Mouse (Mus musculus) liver, embryonic 11.5 days (tissue): Measurements from ENCODE around the gene Gdpd5. TPM values are rescaled to one million over a fixed set of nuclear protein-coding genes. Genes with fewer than 3 reads are reported as not detected.

Experiments
- ATAC-seq: fragments of 200-750 bp; cut with Nextera tagmentation; replicated peaks from 2 replicates; pipeline ENCODE4 v1.8.0; 2017; ENCODE audit warnings: moderate number of reproducible peaks, mild to moderate bottlenecking, moderate TSS enrichment, moderate library complexity; ENCODE audit not compliant: low FRiP score
- DNase-seq: peaks from one replicate; pipeline ENCODE4 v3.0.0-alpha.2; 2017; ENCODE audit warnings: low spot score
- H3K27ac ChIP-seq: fragments of 300-500 bp; sonication (generic); 2 replicates; pipeline ENCODE4 v1.5.1; 2014; ENCODE audit warnings: mild to moderate bottlenecking, low read depth, low read length, control low read depth
- H3K27me3 ChIP-seq: fragments of 300-500 bp; sonication (generic); replicated peaks from 2 replicates; pipeline ENCODE4 v1.6.1; 2014; ENCODE audit warnings: low read length, mixed read lengths; ENCODE audit not compliant: control insufficient read depth, insufficient read depth
- H3K36me3 ChIP-seq: fragments of 300-500 bp; sonication (generic); 2 replicates; pipeline ENCODE4 v1.6.1; 2014; ENCODE audit warnings: mild to moderate bottlenecking, low read length, moderate library complexity, mixed read lengths; ENCODE audit not compliant: control insufficient read depth, insufficient read depth
- H3K4me1 ChIP-seq: fragments of 300-500 bp; sonication (generic); replicated peaks from 2 replicates; pipeline ENCODE4 v1.6.1; 2014; ENCODE audit warnings: low read length, mixed read lengths; ENCODE audit not compliant: control insufficient read depth, insufficient read depth
- H3K4me2 ChIP-seq: fragments of 300-500 bp; sonication (generic); 2 replicates; pipeline ENCODE4 v1.6.1; 2014; ENCODE audit warnings: mild to moderate bottlenecking, control low read depth, moderate library complexity
- H3K4me3 ChIP-seq: fragments of 300-500 bp; sonication (generic); 2 replicates; pipeline ENCODE4 v1.5.1; 2014; ENCODE audit warnings: low read depth, low read length, control low read depth
- H3K9ac ChIP-seq: fragments of 300-500 bp; sonication (generic); 2 replicates; pipeline ENCODE4 v1.6.1; 2014; ENCODE audit warnings: low read depth, low read length, control low read depth
- H3K9me3 ChIP-seq: fragments of 300-500 bp; sonication (generic); 2 replicates; pipeline ENCODE4 v1.6.1; 2016; ENCODE audit warnings: low read length, inconsistent platforms, mixed read lengths; ENCODE audit not compliant: control insufficient read depth
- WGBS: fragments of 180-500 bp; shearing (Covaris S2); extraction: QIAGEN DNeasy Blood & Tissue Kit; methylation state at CpG from one replicate; pipeline ENCODE4 v1.1.7; 2014; 5-methylcytosine and 5-hydroxymethylcytosine counted together
- polyA plus RNA-seq: library from polyadenylated mRNA; unstranded; fragments of >200 nt; fragmentation: Nextera tagmentation; extraction: Ambion mirVana; gene quantifications from 2 replicates; pipeline ENCODE4 v1.2.1, GENCODE M21; 2014

The Gdpd5 gene
- polyA plus RNA-seq, 1 experiment from 2014 or later, result 5.7 TPM

DNA sequence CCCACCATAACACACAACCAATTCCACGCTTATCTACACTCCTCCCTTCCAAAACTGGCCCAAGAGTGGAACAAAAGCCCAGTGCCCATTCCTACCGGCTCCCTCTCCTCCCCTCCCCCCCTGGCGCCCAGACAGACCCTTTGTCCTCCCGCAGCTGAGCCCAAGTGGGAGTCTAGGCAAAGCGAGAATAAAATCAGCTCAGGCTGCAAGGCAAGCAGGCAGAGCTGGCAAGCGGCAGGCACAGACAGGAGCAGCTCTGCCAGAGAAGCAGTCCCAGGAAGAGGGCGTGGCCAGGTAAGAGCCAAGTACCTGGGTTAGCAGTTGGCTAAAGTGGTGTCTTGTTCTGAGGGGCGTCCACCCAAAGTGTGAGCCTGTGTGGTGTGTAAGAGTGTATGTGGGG is 84.6 kb downstream of the Gdpd5 start, which contains the start of gene Klhl35:
Gene Klhl35, plus strand, starts transcription at position 194 of the 400 bp plus-strand sequence.
- 39% methylated on average over 8 of the region's 8 CpGs for WGBS
- DNase-seq (no peak), ATAC-seq (no peak)
- Histone ChIP-seq H3K4me2 (no peak within 1 kb of the TSS), H3K4me1 (peaks cover 15% of the 10 kb centered on the region), H3K9ac (no peak within 1 kb of the TSS), H3K4me3 (no peak within 1 kb of the TSS), H3K36me3 (no peaks in the 10 kb centered on the region), H3K9me3 (no peaks in the 10 kb centered on the region), H3K27ac (no peak within 1 kb of the TSS), H3K27me3 (peaks cover 23% of the 10 kb centered on the region)

DNA sequence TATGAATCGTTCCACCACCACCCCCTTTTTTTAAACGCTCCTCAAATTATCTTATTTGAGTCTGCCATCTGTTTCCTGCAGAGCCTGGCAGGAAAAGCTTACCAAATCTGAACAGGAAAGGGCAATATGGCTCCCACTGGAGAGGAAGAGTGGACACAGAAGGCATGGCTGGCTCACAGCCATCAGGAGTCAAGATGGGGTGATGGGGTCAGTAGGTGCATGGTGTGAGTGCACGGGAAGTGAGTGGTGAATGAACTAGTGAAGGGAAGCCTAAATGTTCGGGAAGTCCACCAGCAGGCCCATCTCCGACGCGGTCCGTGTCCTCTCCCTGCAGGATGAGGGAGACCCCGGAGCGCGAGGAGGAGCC is 86.7 kb downstream of the Gdpd5 start:
- Histone ChIP-seq H3K4me3 (peak overlapping the region; percentile 55), H3K9me3 (no peaks in the 10 kb centered on the region), H3K36me3 (peaks cover 5% of the 10 kb centered on the region; the same call in 1 of the 2 replicates), H3K27me3 (peaks cover 23% of the 10 kb centered on the region), H3K9ac (peak overlapping the region; percentile 66), H3K4me1 (peaks cover 15% of the 10 kb centered on the region), H3K27ac (peak overlapping the region; percentile 84), H3K4me2 (peak overlapping the region; percentile 79)
- ATAC-seq (peak; percentile 8), DNase-seq (no peak)
- WGBS, result 10% methylated on average over 8 of the region's 11 CpGs

GRCm38 (mm10) chr7:99468283-99469132 is 87.3 kb downstream of the Gdpd5 start:
- Histone ChIP-seq H3K4me3 (peak overlapping the region; percentile 55), H3K9ac (peak overlapping the region; percentile 66), H3K9me3 (no peaks in the 10 kb centered on the region), H3K27me3 (peaks cover 23% of the 10 kb centered on the region), H3K36me3 (peaks cover 9% of the 10 kb centered on the region; the same call in 1 of the 2 replicates), H3K27ac (peak overlapping the region; percentile 84), H3K4me1 (peaks cover 15% of the 10 kb centered on the region), H3K4me2 (peak overlapping the region; percentile 79)
- ATAC-seq (peak; percentile 59), DNase-seq (peak; percentile 69)
- 2% methylated on average over 141 of the region's 145 CpGs for WGBS

DNA sequence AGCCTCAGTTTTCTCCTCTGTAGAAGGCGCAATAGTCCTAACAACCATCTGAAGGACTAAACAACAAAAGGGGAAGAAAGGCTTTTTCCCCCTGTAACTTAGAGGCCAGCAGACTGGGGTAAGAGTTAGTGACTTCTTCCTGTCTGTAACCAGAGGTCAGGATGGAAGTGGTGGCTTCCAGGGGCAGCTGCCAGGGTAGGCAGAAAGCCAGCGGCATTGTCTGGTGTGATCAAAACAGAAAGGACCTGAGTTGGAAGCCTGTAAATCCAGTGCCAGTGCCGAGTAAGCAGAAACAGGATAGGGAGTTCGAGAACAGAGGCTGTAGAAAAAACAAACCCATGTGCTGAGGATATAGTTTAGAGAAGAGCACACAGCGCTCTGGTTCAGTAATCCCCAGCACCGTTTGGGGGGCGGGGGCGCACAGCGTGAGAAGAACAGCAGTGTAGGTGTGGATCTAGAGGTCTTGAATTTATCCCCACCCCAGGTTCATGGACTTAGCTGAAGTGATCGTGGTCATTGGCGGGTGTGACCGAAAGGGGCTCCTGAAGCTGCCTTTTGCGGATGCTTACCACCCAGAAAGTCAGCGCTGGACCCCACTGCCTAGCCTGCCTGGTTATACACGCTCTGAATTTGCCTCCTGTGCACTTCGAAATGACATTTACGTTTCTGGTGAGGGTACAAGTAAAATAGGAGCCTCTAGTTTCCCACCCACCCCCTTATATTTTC is 88.6 kb downstream of the Gdpd5 start:
- Histone ChIP-seq H3K27me3 (peaks cover 23% of the 10 kb centered on the region), H3K4me2 (no peak overlapping the region), H3K9ac (no peak overlapping the region), H3K27ac (no peak overlapping the region), H3K36me3 (peaks cover 13% of the 10 kb centered on the region; the same call in 1 of the 2 replicates), H3K4me1 (peaks cover 24% of the 10 kb centered on the region), H3K9me3 (no peaks in the 10 kb centered on the region), H3K4me3 (no peak overlapping the region)
- WGBS, result 71% methylated on average over 17 of the region's 17 CpGs
- no peak for ATAC-seq
- no peak for DNase-seq

DNA sequence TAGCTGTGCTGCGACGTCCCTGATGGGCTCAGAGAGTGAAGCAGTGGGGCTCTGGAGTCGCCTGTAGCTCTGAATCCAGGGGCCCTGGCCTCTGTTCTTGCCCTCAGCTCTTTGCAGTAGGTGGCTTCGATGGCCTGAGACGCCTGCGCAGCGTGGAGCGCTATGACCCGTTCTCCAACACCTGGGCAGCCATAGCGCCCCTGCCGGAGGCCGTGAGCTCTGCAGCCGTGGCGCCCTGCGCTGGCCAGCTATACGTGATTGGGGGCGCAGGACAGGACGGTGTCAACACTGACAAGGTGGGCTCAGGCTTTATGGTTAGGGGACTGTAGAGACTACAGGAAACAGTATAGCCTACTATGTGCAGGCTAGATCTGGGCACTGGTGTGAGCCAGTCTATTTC is 90.4 kb downstream of the Gdpd5 start:
- no peak overlapping the region for H3K27ac ChIP-seq
- H3K4me2 ChIP-seq, result no peak overlapping the region
- H3K36me3 ChIP-seq, result peaks cover 13% of the 10 kb centered on the region; the same call in 1 of the 2 replicates
- ATAC-seq (no peak), DNase-seq (no peak)
- H3K27me3 ChIP-seq, result peaks cover 20% of the 10 kb centered on the region
- peaks cover 38% of the 10 kb centered on the region for H3K4me1 ChIP-seq
- no peaks in the 10 kb centered on the region for H3K9me3 ChIP-seq
- H3K9ac ChIP-seq, result no peak overlapping the region
- 61% methylated on average over 18 of the region's 18 CpGs for WGBS
- H3K4me3 ChIP-seq, result no peak overlapping the region

- Histone ChIP-seq H3K27me3 (0 out of 2 replicates have a peak, but pooled peaks cover 7% of the 10 kb centered on the region), H3K27ac (peak overlapping the region; percentile 65; the same call in 1 of the 2 replicates), H3K4me1 (peaks cover 29% of the 10 kb centered on the region), H3K36me3 (peaks cover 31% of the 10 kb centered on the region), H3K4me3 (no peak overlapping the region), H3K9ac (no peak overlapping the region), H3K4me2 (no peak overlapping the region; the same call in 1 of the 2 replicates), H3K9me3 (no peaks in the 10 kb centered on the region)
- no peak for DNase-seq
- peak; percentile 45 for ATAC-seq
- WGBS, result 78% methylated on average over 14 of the region's 14 CpGs
Observed at GRCm38 (mm10) chr7:99473638-99474407, 92.6 kb downstream of the Gdpd5 start.

GRCm38 (mm10) chr7:99474836-99475561 is 93.8 kb downstream of the Gdpd5 start:
- peak overlapping the region; percentile 65 for H3K27ac ChIP-seq
- H3K9me3 ChIP-seq, result no peaks in the 10 kb centered on the region
- H3K36me3 ChIP-seq, result peaks cover 42% of the 10 kb centered on the region
- peaks cover 36% of the 10 kb centered on the region for H3K4me1 ChIP-seq
- ATAC-seq, result peak; percentile 76
- 47% methylated on average over 12 of the region's 12 CpGs for WGBS
- peak overlapping the region; percentile 24 for H3K4me2 ChIP-seq
- H3K27me3 ChIP-seq, result no peaks in the 10 kb centered on the region
- H3K4me3 ChIP-seq, result no peak overlapping the region
- no peak for DNase-seq
- no peak overlapping the region; the same call in 1 of the 2 replicates for H3K9ac ChIP-seq

DNA sequence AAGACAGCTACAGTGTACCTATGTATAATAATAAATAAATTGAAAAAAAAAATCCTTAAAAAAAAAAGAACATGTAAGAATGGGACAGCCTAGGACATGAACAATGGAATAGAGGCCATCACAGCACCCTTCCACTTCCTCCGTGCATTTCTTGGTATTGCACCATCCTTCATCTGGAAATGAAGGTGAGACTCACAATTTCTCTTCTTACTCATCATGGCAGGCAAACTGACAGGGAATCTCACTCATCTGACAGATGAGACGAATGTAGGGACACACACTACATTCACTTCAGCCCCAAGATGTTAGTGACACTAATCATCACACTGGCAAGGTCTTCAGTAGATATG is 94.3 kb downstream of the Gdpd5 start:
- no peak for DNase-seq
- WGBS, result 64% methylated on average over 2 of the region's 2 CpGs
- peaks cover 41% of the 10 kb centered on the region for H3K4me1 ChIP-seq
- H3K27me3 ChIP-seq, result no peaks in the 10 kb centered on the region
- ATAC-seq, result no peak
- no peaks in the 10 kb centered on the region for H3K9me3 ChIP-seq
- no peak overlapping the region for H3K4me2 ChIP-seq
- H3K4me3 ChIP-seq, result no peak overlapping the region
- peaks cover 47% of the 10 kb centered on the region for H3K36me3 ChIP-seq
- no peak overlapping the region for H3K9ac ChIP-seq
- H3K27ac ChIP-seq, result peak overlapping the region; percentile 61; the same call in 1 of the 2 replicates
